Mouse (Mus musculus): ENCODE results near the gene Tnfrsf4.

DNA sequence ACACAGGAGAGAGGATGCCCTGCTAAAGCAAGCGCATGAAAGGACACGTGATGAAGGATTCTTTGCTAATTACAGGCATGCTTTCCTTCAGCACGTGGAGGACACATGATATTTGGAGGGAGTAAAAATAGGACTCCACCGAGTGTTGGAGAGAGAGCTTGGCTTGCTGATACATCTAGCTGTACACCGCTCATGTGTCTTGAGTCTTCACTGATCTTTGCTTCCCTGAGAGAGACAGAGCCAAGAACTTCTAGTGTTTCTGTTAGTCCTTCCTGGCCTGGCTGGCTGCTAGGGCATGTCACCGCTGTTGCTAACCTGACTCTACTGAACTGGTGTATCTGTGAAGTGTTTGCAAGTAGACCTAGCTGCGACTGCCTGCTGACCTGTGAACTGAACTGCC lies 10.5 kb downstream of the Tnfrsf4 start:
- TF ChIP-seq CTCF (IDR thresholded peaks at IDR 0.05; ENCODE audit: low read depth) (no peak), EP300 (IDR thresholded peaks at IDR 0.05; ENCODE audit: low read depth) (no peak)
